Mouse (Mus musculus) hindbrain, embryonic 16.5 days (tissue): Measurements from ENCODE around the gene Dicer1. TPM values are rescaled to one million over a fixed set of nuclear protein-coding genes. Genes with fewer than 3 reads are reported as not detected.
A peak's percentile ranks its signal among the peaks of the same experiment; 100 is the strongest.

ENCODE experiments used
- ATAC-seq: fragments of 200-750 bp; cut with Nextera tagmentation; 2 replicates; pipeline ENCODE4 v1.8.0; 2017; ENCODE audit warnings: moderate TSS enrichment, moderate library complexity
- H3K27ac ChIP-seq: fragments of 300-500 bp; sonication (generic); 2 replicates; pipeline ENCODE4 v1.5.1; 2014; ENCODE audit warnings: low read depth, mild to moderate bottlenecking, control low read depth, low read length, moderate library complexity
- H3K27me3 ChIP-seq: fragments of 300-500 bp; sonication (generic); replicated peaks from 2 replicates; pipeline ENCODE4 v1.6.1; 2014; ENCODE audit warnings: low read length; ENCODE audit not compliant: control insufficient read depth, insufficient read depth
- H3K36me3 ChIP-seq: fragments of 300-500 bp; sonication (generic); 2 replicates; pipeline ENCODE4 v1.6.1; 2014; ENCODE audit warnings: mild to moderate bottlenecking, low read length, moderate library complexity, mixed read lengths; ENCODE audit not compliant: control insufficient read depth, insufficient read depth
- H3K4me1 ChIP-seq: fragments of 300-500 bp; sonication (generic); 2 replicates; pipeline ENCODE4 v1.6.1; 2014; ENCODE audit warnings: low read depth, low read length; ENCODE audit not compliant: control insufficient read depth, insufficient read depth
- H3K4me2 ChIP-seq: fragments of 300-500 bp; sonication (generic); 2 replicates; pipeline ENCODE4 v1.6.1; 2014; ENCODE audit warnings: mild to moderate bottlenecking, low read length, control low read depth, moderate library complexity
- H3K4me3 ChIP-seq: fragments of 300-500 bp; sonication (generic); 2 replicates; pipeline ENCODE4 v1.5.1; 2014; ENCODE audit warnings: mild to moderate bottlenecking, low read length, control low read depth, moderate library complexity
- H3K9ac ChIP-seq: fragments of 300-500 bp; sonication (generic); 2 replicates; pipeline ENCODE4 v1.6.1; 2014; ENCODE audit warnings: low read depth, mild to moderate bottlenecking, control low read depth, low read length, moderate library complexity
- H3K9me3 ChIP-seq: fragments of 300-500 bp; sonication (generic); 2 replicates; pipeline ENCODE4 v1.6.1; 2014; ENCODE audit warnings: mild to moderate bottlenecking, low read length, moderate library complexity; ENCODE audit not compliant: control insufficient read depth
- WGBS: fragments of 180-500 bp; shearing (Covaris S2); extraction: QIAGEN DNeasy Blood & Tissue Kit; methylation state at CpG from one replicate; pipeline ENCODE4 v1.1.7; 2014; 5-methylcytosine and 5-hydroxymethylcytosine counted together
- polyA plus RNA-seq: library from polyadenylated mRNA; unstranded; fragments of >200 nt; fragmentation: Nextera tagmentation; extraction: Ambion mirVana; gene quantifications from 2 replicates; pipeline ENCODE4 v1.2.1, GENCODE M21; 2015

Gene Dicer1
- polyA plus RNA-seq, 1 experiment from 2014 or later = 23.0 TPM

DNA sequence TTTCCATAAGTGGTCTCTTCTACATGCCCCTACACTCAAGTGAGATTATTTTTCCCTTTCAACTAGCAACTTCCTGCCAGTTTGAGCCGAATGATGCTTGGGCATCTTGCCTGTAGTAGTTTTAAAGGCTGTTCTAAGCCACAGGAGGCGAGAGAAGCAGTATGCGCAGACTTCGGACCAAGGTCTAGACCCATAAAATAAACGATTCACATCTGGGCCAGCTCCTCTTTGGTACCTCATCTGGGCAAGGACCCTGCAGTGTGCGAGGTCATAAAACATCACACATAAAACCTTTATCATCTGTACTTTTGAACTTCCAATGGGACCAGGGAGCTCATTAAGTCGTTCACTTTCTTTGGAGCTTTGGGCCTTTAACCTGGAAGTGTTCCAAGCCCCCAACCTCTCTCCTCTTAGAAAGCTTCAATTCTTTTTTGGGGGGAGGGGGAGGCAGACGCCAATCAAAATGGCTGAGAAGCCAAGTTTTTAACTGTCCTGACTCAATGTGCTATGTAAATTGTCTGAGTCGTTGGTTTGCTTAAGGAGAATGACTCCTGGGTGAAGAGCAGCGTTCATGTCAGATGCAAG, 17.5 kb upstream of the Dicer1 start:
- Histone ChIP-seq H3K4me3 (no peak overlapping the region), H3K27me3 (no peaks in the 10 kb centered on the region), H3K9ac (no peak overlapping the region), H3K9me3 (no peaks in the 10 kb centered on the region), H3K36me3 (no peaks in the 10 kb centered on the region), H3K4me1 (peaks cover 2% of the 10 kb centered on the region; the same call in 1 of the 2 replicates), H3K27ac (no peak overlapping the region), H3K4me2 (no peak overlapping the region)
- 53% methylated on average over 10 of the region's 10 CpGs for WGBS
- ATAC-seq = no peak

DNA sequence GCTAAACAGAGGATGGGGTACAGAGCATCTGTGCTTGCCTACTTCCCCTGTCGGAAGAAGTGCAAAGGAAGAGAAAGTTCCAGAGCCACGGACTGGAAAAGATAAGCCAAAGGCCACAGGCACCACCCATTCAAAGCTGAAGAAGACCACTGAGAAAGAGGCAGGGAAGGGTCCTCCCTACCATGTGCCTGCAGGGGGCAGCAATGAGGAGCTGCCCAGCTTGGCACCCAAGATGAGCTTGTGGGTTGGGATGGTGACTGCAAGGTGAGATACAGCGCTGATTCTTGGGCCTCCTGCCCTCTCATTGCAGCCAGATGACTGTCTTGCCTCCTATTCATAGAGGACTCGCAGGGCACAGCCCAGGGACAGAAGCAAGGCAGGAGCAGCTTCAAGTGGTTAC, 15.4 kb upstream of the Dicer1 start:
- Histone ChIP-seq H3K27me3 (no peaks in the 10 kb centered on the region), H3K36me3 (no peaks in the 10 kb centered on the region), H3K9ac (no peak overlapping the region), H3K9me3 (no peaks in the 10 kb centered on the region), H3K4me2 (no peak overlapping the region), H3K4me3 (no peak overlapping the region), H3K27ac (no peak overlapping the region), H3K4me1 (peaks cover 2% of the 10 kb centered on the region; the same call in 1 of the 2 replicates)
- ATAC-seq = no peak
- 82% methylated on average over 4 of the region's 4 CpGs for WGBS

DNA sequence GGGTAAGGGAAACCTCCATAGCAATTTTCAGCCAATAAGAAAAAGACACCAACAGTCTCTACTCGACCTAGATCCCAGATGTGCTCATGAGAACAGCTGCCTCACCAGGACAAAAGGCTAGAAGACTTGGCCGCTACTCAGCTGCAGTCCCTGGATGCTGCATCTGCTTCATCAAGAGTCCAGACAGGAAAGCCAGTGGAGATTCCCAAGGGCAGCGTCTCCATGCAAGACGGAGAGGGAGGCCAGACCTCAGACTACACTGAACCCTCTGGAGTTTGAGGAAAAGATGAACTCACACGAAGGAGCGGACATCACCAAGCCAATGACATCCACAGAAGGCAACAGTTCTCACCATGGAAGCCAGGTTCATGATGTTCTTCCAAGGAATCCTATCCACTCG, 14.0 kb upstream of the Dicer1 start:
- Histone ChIP-seq H3K4me2 (no peak overlapping the region), H3K36me3 (no peaks in the 10 kb centered on the region), H3K27ac (no peak overlapping the region), H3K9me3 (no peaks in the 10 kb centered on the region), H3K27me3 (no peaks in the 10 kb centered on the region), H3K9ac (no peak overlapping the region), H3K4me3 (no peak overlapping the region), H3K4me1 (peaks cover 2% of the 10 kb centered on the region; the same call in 1 of the 2 replicates)
- ATAC-seq = no peak
- WGBS = 94% methylated on average over 7 of the region's 7 CpGs

DNA sequence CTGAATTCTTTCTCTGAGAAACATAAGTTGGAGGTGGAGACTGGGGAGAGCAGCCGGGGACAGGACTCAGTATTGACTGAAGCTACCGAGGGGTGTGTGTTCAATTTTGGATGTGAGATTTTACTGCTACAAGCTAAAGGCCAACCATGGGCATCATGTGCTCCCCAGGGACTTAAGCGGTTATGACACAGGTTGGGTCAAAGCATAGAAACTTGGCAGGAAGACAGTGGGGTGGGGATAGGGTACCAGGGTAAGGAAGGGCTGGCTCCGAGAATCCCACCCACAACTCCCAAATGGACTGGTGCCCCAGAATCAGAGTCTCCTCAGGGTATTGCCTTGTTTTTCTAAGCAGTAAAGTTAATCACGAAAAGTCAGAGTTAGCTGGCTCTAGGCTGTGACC, 13.4 kb upstream of the Dicer1 start:
- Histone ChIP-seq H3K9ac (no peak overlapping the region), H3K4me3 (no peak overlapping the region), H3K4me1 (peaks cover 2% of the 10 kb centered on the region; the same call in 1 of the 2 replicates), H3K27ac (no peak overlapping the region), H3K4me2 (no peak overlapping the region), H3K27me3 (no peaks in the 10 kb centered on the region), H3K9me3 (no peaks in the 10 kb centered on the region), H3K36me3 (no peaks in the 10 kb centered on the region)
- WGBS = 87% methylated on average over 5 of the region's 5 CpGs
- no peak for ATAC-seq

DNA sequence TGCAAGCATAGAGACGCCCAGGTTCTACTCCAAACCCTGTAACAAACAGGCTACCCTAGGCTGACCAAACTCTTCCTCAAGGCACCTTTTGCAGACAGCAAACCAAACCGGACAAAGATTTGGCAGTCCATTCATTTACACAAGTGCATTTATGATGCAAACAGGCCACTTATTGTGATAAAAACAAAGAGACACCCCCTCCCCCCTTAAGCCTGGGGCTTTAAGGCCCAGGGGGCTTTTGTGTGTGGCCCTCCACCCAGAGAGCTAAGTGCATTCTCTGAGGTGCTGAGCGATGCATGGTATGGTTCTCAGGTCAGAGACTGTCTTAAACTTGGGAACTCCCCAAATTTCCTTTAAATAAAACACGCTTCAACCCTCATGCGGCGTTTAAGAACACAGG, 12.2 kb upstream of the Dicer1 start:
- no peak overlapping the region for H3K4me3 ChIP-seq
- H3K27me3 ChIP-seq = no peaks in the 10 kb centered on the region
- no peaks in the 10 kb centered on the region for H3K9me3 ChIP-seq
- H3K9ac ChIP-seq = no peak overlapping the region
- no peak for ATAC-seq
- H3K27ac ChIP-seq = no peak overlapping the region
- WGBS = 32% methylated on average over 6 of the region's 6 CpGs
- H3K4me2 ChIP-seq = no peak overlapping the region
- H3K4me1 ChIP-seq = no peaks in the 10 kb centered on the region
- no peaks in the 10 kb centered on the region for H3K36me3 ChIP-seq

DNA sequence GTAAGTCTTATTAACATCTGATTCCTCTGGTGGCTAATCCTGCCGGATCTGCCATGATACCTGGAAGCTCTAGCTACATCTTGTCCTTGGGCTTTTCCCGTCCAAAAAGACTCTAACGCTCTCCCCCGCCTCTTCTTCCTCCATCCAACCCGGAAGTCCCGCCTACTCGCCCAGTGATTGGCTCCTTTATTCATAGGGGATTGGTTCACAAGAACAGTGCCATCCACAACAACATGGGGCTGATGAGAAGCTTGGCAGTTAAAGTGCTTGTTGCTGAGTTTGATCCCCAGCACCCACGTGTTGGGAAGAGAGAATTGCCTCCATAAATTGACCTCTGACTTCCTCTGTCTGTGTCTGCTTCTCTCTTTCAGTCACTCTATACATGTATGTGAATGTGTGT, 9.7 kb upstream of the Dicer1 start:
- no peak for ATAC-seq
- WGBS = 89% methylated on average over 8 of the region's 8 CpGs

DNA sequence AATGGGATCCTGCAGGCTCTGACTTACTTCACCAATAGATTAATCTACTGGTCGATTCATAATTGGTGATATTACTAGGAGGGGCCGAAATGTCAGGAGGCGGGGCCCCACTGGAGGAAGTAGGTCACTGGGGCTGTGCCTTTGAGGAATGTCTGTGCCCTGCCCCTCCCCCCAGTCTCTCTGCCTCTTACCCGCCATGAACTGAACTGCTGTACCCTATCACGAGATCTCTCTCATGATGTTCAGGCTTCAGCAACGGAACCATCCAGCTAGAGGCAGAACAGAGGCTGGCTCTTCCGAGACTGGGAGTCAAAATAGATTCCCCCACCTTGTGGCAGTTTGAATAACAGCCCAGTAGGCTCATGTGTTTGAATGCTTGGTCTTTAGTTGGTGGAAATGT, 6.3 kb upstream of the Dicer1 start:
- no peak for ATAC-seq

More for the DNA sequence above, 9.7 kb upstream of the Dicer1 start:
- Histone ChIP-seq H3K36me3 (no peaks in the 10 kb centered on the region), H3K4me1 (no peaks in the 10 kb centered on the region), H3K27ac (no peak overlapping the region), H3K4me3 (no peak overlapping the region), H3K9ac (no peak overlapping the region), H3K27me3 (no peaks in the 10 kb centered on the region), H3K4me2 (no peak overlapping the region), H3K9me3 (no peaks in the 10 kb centered on the region)

DNA sequence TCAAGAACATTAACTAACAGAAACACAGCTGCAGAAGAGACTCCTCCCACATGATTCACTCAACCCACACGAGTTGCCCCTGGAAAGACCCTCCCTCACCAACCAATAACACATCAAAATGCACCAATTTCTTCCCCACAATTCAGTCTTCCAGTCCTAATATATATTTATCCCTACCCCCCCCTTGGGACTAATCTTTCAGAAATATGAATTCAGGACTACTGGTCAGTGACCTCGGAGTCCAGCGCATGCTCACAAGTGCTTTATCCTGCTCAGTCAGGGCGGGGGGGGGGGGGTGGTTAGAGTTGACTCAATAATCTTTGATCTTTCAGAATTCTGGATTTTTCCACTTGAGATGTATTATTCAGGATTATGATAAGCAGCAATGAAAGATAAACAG, 1.9 kb upstream of the Dicer1 start:
- H3K4me1 ChIP-seq = peaks cover 29% of the 10 kb centered on the region
- ATAC-seq = no peak
- no peaks in the 10 kb centered on the region for H3K27me3 ChIP-seq
- no peaks in the 10 kb centered on the region for H3K9me3 ChIP-seq
- no peaks in the 10 kb centered on the region for H3K36me3 ChIP-seq
- no peak overlapping the region for H3K4me3 ChIP-seq
- H3K9ac ChIP-seq = no peak overlapping the region
- WGBS = 66% methylated on average over 4 of the region's 4 CpGs
- no peak overlapping the region for H3K27ac ChIP-seq
- H3K4me2 ChIP-seq = no peak overlapping the region

More for the DNA sequence above, 6.3 kb upstream of the Dicer1 start:
- H3K27me3 ChIP-seq = no peaks in the 10 kb centered on the region
- no peak overlapping the region for H3K9ac ChIP-seq
- peaks cover under 1% of the 10 kb centered on the region; the same call in 1 of the 2 replicates for H3K4me1 ChIP-seq
- no peaks in the 10 kb centered on the region for H3K9me3 ChIP-seq
- no peak overlapping the region for H3K27ac ChIP-seq
- H3K4me3 ChIP-seq = no peak overlapping the region
- 93% methylated on average over 7 of the region's 7 CpGs for WGBS
- H3K4me2 ChIP-seq = no peak overlapping the region
- H3K36me3 ChIP-seq = no peaks in the 10 kb centered on the region

DNA sequence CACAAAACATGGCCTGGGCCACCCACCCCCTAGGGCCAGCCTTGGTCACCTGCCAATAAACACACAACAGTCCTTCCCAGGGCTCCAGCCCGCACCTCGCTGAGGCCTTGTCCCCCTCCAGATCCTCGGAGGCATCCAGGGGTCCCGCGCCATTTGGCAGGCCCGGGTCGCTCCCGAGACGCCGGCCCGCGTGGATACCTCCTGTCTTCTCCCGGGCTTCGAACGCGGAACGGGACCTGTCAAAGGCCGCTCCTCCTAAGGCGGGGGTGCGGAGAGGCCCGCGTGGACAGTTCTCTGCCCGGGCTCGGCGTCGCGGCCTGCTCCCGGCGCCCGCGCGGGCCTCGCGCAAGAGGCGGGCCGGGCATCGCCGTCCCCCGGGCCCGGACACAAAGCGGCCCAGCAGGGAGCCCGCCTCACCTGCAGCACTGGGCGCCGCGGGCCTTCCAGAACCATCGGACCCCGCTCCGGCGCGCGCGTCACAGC, 380 bp downstream of the Dicer1 start:
- peak overlapping the region; percentile 89 for H3K27ac ChIP-seq
- no peak; the same call in 1 of the 2 replicates for ATAC-seq
- no peaks in the 10 kb centered on the region for H3K27me3 ChIP-seq
- H3K4me2 ChIP-seq = peak overlapping the region; percentile 76
- peak overlapping the region; percentile 85 for H3K4me3 ChIP-seq
- peak overlapping the region; percentile 97 for H3K9ac ChIP-seq
- no peaks in the 10 kb centered on the region for H3K36me3 ChIP-seq
- H3K9me3 ChIP-seq = no peaks in the 10 kb centered on the region
- H3K4me1 ChIP-seq = peaks cover 31% of the 10 kb centered on the region
- 0% methylated on average over 17 of the region's 52 CpGs for WGBS
